Mouse (Mus musculus): ENCODE data around the gene 1700020A23Rik. TPM values are rescaled to one million over a fixed set of nuclear protein-coding genes. Genes with fewer than 3 reads are reported as not detected.

1700020A23Rik gene
- total and polyA plus RNA-seq, 2 experiments from 2014 or later: 0.93 TPM; not detected in 1

DNA sequence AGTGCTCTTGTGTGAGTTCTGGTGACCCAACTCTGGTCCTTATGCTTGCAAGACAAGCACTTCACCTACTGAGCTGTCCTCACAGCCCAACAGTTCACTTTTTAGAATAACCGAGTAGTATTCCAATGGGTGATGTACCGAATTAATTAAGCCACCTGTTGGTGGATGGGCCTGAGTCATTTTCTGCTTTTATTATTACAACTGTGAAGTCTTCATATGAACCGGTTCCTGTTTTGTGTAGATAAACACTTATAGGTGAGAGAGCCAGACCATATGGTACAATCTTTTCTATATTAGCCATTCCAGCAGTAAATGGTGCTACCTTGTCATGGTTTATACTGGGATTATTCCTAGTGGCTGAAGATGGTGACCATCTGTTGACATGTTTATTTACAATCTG, 7.7 kb downstream of the 1700020A23Rik start:
- no peak for ATAC-seq (ENCODE audit: low FRiP score)
- TF ChIP-seq CTCF (IDR thresholded peaks at IDR 0.05): no peak
- H3K4me2 ChIP-seq (ENCODE audit: low read depth, low read length, poor library complexity, severe bottlenecking): no peak overlapping the region
- no peak overlapping the region for H3K9ac ChIP-seq (replicated peaks; ENCODE audit: low read length, poor library complexity, severe bottlenecking)
- no peaks in the 10 kb centered on the region for H3K4me1 ChIP-seq (ENCODE audit: insufficient read depth, low read length)
- WGBS: 83% methylated on average over 3 of the region's 3 CpGs
- no peaks in the 10 kb centered on the region for H3K27me3 ChIP-seq (ENCODE audit: insufficient read depth, low read length)
- H3K36me3 ChIP-seq (ENCODE audit: insufficient read depth, low read length): no peaks in the 10 kb centered on the region
- DNase-seq (ENCODE audit: low spot score): no peak
- H3K9me3 ChIP-seq (ENCODE audit: low read length): no peaks in the 10 kb centered on the region
- H3K4me3 ChIP-seq (ENCODE audit: low read depth, low read length): no peak overlapping the region
- H3K27ac ChIP-seq (ENCODE audit: low read depth, low read length): no peak overlapping the region

- TF ChIP-seq CTCF (IDR thresholded peaks at IDR 0.05): peak; percentile 41
- ATAC-seq (ENCODE audit: low FRiP score) (no peak), DNase-seq (ENCODE audit: low spot score) (no peak)
- no peaks in the 10 kb centered on the region for H3K4me1 ChIP-seq (ENCODE audit: insufficient read depth, low read length)
- no peak overlapping the region for H3K4me2 ChIP-seq (ENCODE audit: low read depth, low read length, poor library complexity, severe bottlenecking)
- no peaks in the 10 kb centered on the region for H3K27me3 ChIP-seq (ENCODE audit: insufficient read depth, low read length)
- 0 out of 2 replicates have a peak, but pooled peaks cover 8% of the 10 kb centered on the region for H3K36me3 ChIP-seq (ENCODE audit: insufficient read depth, low read length)
- no peak overlapping the region for H3K4me3 ChIP-seq (ENCODE audit: low read depth, low read length)
- WGBS: 75% methylated on average over 6 of the region's 6 CpGs
- H3K27ac ChIP-seq (ENCODE audit: low read depth, low read length): no peak overlapping the region
- H3K9me3 ChIP-seq (ENCODE audit: low read length): no peaks in the 10 kb centered on the region
- no peak overlapping the region for H3K9ac ChIP-seq (replicated peaks; ENCODE audit: low read length, poor library complexity, severe bottlenecking)
Measured at GRCm38 (mm10) chr2:130414094-130414856, 9.2 kb downstream of the 1700020A23Rik start.

- ATAC-seq (ENCODE audit: low FRiP score): no peak
- DNase-seq (ENCODE audit: low spot score): no peak
- Histone ChIP-seq H3K27ac (ENCODE audit: low read depth, low read length) (no peak overlapping the region), H3K9ac (replicated peaks; ENCODE audit: low read length, poor library complexity, severe bottlenecking) (no peak overlapping the region), H3K27me3 (ENCODE audit: insufficient read depth, low read length) (no peaks in the 10 kb centered on the region), H3K9me3 (ENCODE audit: low read length) (no peaks in the 10 kb centered on the region), H3K4me2 (ENCODE audit: low read depth, low read length, poor library complexity, severe bottlenecking) (no peak overlapping the region), H3K36me3 (ENCODE audit: insufficient read depth, low read length) (0 out of 2 replicates have a peak, but pooled peaks cover 9% of the 10 kb centered on the region), H3K4me1 (ENCODE audit: insufficient read depth, low read length) (peaks cover 15% of the 10 kb centered on the region; the same call in 1 of the 2 replicates), H3K4me3 (ENCODE audit: low read depth, low read length) (no peak overlapping the region)
- 97% methylated on average over 26 of the region's 26 CpGs for WGBS
- no peak for TF ChIP-seq CTCF (IDR thresholded peaks at IDR 0.05)
Measured at GRCm38 (mm10) chr2:130421781-130422620, 16.9 kb downstream of the 1700020A23Rik start.

DNA sequence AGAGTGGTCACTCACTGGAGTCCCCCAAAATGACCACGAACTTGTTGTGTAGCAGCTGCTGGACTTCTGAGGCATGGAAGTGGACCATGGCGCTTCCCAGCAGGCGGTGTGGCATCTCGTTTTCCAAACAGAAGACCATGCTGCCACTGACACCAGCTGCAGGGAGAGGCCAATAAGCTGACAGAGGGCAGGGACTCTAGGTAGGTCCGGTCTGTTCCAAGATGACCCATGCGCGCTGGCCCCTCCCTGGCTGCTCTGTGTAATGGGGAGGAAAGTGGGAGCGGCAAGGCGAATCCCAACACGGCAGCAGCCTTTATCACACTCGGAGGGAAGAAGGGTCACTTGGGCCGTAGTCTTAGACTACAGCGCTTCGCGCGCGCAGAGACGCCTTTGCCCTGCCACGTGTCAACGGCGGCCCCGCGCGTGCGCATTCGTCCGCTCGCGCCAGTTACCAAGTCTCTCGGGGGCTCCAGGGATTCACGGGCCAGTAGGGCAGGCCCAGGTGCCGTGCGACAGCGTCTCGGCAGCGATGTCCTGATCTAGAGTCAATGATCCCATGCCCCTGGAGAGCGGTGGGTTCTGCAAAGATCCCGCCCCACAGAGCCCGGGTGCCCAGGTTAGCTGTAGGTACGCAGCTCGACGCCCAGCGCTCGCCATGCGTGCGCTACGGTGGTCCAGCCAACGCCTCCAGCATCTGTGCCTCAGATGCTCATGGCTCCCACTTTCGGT, 18.5 kb downstream of the 1700020A23Rik start:
- Histone ChIP-seq H3K27ac (ENCODE audit: low read depth, low read length) (peak overlapping the region; percentile 97), H3K36me3 (ENCODE audit: insufficient read depth, low read length) (0 out of 2 replicates have a peak, but pooled peaks cover 8% of the 10 kb centered on the region), H3K9me3 (ENCODE audit: low read length) (no peaks in the 10 kb centered on the region), H3K27me3 (ENCODE audit: insufficient read depth, low read length) (no peaks in the 10 kb centered on the region), H3K4me2 (ENCODE audit: low read depth, low read length, poor library complexity, severe bottlenecking) (peak overlapping the region; percentile 90), H3K4me3 (ENCODE audit: low read depth, low read length) (peak overlapping the region; percentile 86), H3K4me1 (ENCODE audit: insufficient read depth, low read length) (peaks cover 15% of the 10 kb centered on the region; the same call in 1 of the 2 replicates), H3K9ac (replicated peaks; ENCODE audit: low read length, poor library complexity, severe bottlenecking) (peak overlapping the region; percentile 90)
- WGBS: 15% methylated on average over 49 of the region's 49 CpGs
- DNase-seq (ENCODE audit: low spot score) (peak; percentile 87), ATAC-seq (ENCODE audit: low FRiP score) (peak; percentile 79)
- no peak for TF ChIP-seq CTCF (IDR thresholded peaks at IDR 0.05)

GRCm38 (mm10) chr2:130424126-130424853, 19.2 kb downstream of the 1700020A23Rik start, which contains the start of the genes Vps16 and Pced1a:
TSS of gene Vps16 (plus strand) at chr2:130424339.
TSS of gene Pced1a (minus strand) at chr2:130424701.
- Histone ChIP-seq H3K9ac (replicated peaks; ENCODE audit: low read length, poor library complexity, severe bottlenecking) (peak within 1 kb of the TSS; percentile 90), H3K27me3 (ENCODE audit: insufficient read depth, low read length) (no peaks in the 10 kb centered on the region), H3K4me1 (ENCODE audit: insufficient read depth, low read length) (peaks cover 15% of the 10 kb centered on the region; the same call in 1 of the 2 replicates), H3K36me3 (ENCODE audit: insufficient read depth, low read length) (0 out of 2 replicates have a peak, but pooled peaks cover 1% of the 10 kb centered on the region), H3K9me3 (ENCODE audit: low read length) (no peaks in the 10 kb centered on the region), H3K27ac (ENCODE audit: low read depth, low read length) (peak within 1 kb of the TSS; percentile 97), H3K4me3 (ENCODE audit: low read depth, low read length) (peak within 1 kb of the TSS; percentile 86), H3K4me2 (ENCODE audit: low read depth, low read length, poor library complexity, severe bottlenecking) (peak within 1 kb of the TSS; percentile 90)
- ATAC-seq (ENCODE audit: low FRiP score) (peak; percentile 95), DNase-seq (ENCODE audit: low spot score) (peak; percentile 95)
- WGBS: under 1% methylated on average over 58 of the region's 58 CpGs
- peak; percentile 73 for TF ChIP-seq CTCF (IDR thresholded peaks at IDR 0.05)
